Mouse (Mus musculus) kidney, adult 2 months (tissue): ENCODE measurements around the gene Zfyve27.

Experiments
- CTCF ChIP-seq: fragments of 200-500 bp; conservative IDR thresholded peaks from 2 replicates; pipeline ENCODE4 v1.5.1; 2011; ENCODE audit warnings: low read depth, mild to moderate bottlenecking, control low read depth, low read length, moderate library complexity, mixed read lengths; ENCODE audit not compliant: insufficient read depth, insufficient read length
- POLR2A ChIP-seq: fragments of 200-500 bp; IDR thresholded peaks from one replicate; pipeline ENCODE4 v1.6.1; 2011; ENCODE audit warnings: low read depth, low read length, control low read depth

DNA sequence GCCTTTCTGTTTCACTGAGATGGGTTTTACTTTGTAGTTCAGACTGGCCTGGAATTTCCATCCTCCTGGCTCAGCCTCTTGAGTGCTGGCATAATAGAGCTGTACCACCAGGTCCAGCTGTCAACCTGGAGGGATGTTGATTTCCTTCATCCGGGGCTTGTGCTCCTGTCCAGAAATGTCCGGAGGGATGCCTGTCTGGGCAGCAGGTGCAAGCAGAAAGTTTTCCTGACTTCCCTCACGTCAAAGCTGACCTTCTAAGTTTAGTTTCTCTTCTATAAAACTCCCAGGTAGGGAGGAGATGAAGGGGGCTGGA, 33.5 kb upstream of the Zfyve27 start:
- TF ChIP-seq CTCF (no peak), POLR2A (no peak)
